Mouse (Mus musculus): ENCODE measurements at regions not wholly inside any gene's neighbourhood (a gene's known extent, or its start where the extent isn't known, plus 50 kb on each side); places are given as distances from the start of the nearest gene placed in this dataset.

- DNase-seq = no peak
These were observed 77.9 kb downstream of the Sik1 start for GRCm38 (mm10) chr17:31777751-31778150.

DNA sequence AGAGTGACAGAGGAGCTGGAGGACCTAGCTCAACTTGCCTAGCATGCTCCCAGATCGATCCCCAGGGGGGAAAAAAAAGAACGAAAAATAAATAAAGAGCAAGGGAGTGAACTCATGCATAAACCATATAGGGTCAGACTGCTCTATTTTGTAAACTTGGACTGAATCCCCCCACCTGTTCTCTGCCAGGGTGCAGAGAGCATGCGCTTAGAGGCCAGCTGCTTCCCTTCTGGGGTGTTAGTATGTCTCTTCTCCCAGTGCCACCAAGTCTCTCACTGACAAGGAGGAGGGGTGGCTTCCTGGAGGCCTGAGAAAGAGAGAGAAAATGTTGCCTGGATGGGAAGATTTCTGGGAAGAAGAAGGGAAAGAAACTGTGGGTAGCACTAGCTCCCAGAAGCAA lies 76.1 kb downstream of the Sik1 start:
- no peak for DNase-seq

DNA sequence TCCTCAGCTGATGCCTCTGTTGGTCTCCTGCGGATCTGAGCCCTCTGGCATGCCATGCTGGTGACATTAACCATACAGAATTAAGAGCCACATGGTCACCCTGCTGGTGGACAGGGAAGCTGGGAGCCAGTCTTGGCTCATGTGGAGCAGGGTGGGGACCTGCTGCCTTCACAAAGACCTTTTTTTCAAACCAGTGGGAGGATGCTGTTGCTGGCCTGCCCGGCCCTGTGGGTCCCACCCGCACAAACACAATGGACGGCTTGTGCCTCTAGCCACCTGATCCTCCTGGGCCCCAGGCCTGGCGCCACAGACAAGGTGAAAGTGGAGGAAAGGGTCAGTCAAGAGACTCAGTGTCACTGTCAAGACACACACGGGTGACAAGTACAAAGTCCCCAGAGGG lies 73.4 kb downstream of the Sik1 start:
- DNase-seq = no peak

DNA sequence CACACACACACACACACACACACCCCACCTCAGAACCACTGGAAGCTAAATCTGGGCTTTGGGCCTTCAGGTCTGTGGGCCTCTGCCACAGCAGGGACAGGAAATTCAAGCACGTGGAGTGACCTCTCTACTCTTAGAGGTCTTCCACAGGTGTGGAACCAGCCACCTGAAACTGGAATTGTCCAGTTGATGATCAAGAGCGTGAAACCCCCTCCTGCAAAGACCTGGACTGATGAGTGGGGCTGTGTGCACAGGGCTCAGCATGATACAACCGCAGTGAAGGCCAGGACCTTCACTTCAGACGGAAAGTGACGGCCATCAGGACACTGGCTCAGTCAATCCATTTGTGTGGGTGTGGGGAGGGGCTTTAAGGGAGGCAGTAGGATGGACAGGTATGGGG lies 72.5 kb downstream of the Sik1 start:
- no peak for DNase-seq

- no peak for DNase-seq
These were observed 67.3 kb downstream of the Sik1 start for GRCm38 (mm10) chr17:31788316-31788715.

GRCm38 (mm10) chr17:31789068-31789583 lies 66.5 kb downstream of the Sik1 start:
- DNase-seq = no peak

DNA sequence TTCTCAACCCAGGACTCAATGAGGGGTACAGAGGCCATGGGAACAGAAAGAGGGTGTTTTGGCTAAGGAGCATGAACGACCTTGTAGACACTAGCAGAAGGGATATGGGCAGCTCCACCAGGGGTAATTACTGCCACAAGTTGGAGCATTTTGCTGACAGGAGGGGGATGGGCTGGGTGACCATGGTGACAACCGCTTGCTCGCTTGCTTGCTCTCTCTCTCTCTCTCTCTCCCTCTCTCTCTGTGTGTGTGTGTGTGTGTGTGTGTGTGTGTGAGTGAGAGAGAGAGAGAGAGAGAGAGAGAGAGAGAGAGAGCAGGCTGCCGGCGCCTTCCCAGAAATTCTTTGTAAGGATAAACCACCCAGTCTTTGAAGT lies 65.7 kb downstream of the Sik1 start:
- no peak for DNase-seq

DNA sequence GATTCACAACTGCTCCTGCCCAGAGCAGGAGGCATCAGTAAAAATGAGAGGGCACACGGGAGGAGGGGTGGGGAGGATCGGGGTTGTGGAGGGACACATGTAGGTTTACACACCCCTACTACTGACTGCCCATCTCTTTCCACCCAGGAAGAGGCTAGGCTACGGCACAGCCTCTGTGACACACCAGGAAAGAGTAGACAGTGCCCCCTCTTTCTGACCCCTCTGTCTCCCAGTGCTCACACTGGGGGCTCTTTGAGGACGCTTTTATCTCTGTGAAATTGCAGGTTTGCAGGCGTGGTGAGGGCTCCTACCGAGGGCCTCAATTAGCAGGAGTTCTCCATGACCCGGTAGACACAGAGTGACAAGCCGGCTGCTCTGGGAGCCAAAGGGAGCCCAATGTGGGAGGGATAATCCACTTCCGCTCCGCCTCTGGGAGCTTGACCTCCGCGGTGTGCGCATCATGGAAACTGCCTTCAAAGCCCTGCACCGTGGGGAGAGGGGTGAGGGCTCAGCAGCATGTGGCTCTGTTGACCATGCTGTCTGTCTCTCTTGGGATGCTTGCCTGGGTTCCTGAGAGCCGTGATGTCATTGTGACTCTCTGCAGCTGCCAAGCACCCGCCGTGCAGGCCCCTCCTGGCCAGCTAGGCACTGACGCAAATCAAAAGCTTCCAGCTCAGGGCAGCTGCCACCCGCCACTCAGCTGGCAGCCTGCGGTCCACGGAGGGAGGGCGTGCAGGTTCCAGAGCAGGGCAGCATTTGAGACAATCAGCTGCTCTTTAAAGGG lies 65.1 kb downstream of the Sik1 start:
- DNase-seq = peak; percentile 4

DNA sequence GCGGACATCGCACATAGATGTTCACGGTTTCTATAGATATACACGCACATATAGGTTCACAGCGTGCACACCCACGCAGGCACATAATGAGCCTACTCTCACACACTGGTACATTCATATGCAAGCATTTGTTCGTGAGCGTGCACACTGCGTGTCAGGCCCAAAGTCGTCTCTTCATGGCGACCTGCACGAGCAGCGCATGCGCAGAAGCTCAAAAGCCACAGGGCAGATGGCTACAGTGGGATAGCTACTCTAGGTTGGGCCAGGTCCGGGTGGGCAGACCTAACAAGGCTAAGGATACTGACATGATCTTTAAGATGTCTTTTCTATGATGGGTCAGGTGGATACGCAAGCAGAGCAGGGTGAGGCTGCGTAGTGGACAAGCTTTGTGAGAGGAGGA lies 63.9 kb downstream of the Sik1 start:
- no peak for DNase-seq

GRCm38 (mm10) chr17:31793040-31793439 lies 62.6 kb downstream of the Sik1 start:
- DNase-seq = no peak

DNA sequence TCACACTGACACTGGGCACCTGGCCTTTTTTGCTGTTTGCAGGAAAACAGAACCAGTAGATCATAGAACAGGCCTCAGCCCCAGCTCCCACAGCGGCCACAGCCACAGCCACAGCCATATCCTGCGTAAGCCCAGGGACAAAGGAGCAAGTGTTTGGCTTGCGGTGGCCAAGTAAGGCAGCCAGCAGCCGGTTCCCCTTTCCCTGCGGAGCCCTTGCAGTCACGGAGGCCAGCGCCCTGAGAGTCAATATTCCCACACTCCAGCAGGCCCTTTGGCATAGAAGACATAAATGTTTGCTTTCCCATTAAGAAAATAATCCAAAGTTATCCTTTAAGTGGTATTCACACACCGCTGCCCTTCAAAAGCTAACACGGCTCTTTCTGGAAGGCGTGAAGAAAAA lies 62.1 kb downstream of the Sik1 start:
- no peak for DNase-seq

DNA sequence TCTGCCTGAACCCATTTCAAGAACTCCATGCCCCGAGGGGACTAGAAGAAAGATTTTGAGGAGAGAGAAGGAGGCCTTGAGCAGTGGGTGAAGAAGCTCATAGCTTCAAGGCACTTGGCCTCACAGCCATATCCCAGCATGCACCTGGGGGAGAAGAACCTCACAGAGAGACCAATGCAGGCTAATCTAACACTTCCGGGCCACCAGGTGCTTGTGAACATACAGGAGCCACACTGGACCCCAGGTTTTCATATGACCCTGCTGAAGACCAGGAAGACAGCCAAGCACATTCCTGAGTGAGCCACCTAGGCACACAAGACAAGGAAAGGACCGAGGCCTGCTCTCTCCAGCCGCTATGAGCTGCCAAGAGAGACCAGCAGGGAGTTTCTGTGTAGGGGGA lies 61.6 kb downstream of the Sik1 start:
- no peak for DNase-seq

Measured in cerebellum, adult 9-11 months (tissue).